Mouse (Mus musculus) heart, adult 8-10 months (tissue): Measurements from ENCODE around the gene St6galnac1. TPM values are rescaled to one million over a fixed set of nuclear protein-coding genes. Genes with fewer than 3 reads are reported as not detected.
"Not testable (repeated sequence)": the region's sequence is repeated elsewhere in the genome, so short reads cannot be mapped to it uniquely, and the experiment has no call there.

Source experiments
- DNase-seq: peaks from one replicate; pipeline ENCODE4 v3.0.0; 2022; ENCODE audit warnings: low spot score
- total RNA-seq, 4 experiments: library from RNA; stranded (reverse); gene quantifications; 2 replicates each; pipeline ENCODE4 v1.2.4; 2022

Gene St6galnac1
- total RNA-seq: not detected

- DNase-seq: no peak
These were observed at the start of gene St6galnac1 for GRCm38 (mm10) chr11:116775407-116775806. Gene St6galnac1 (minus strand): TSS chr11:116775507.

- not testable (repeated sequence) for DNase-seq
These were observed 48.6 kb upstream of the St6galnac1 start for GRCm38 (mm10) chr11:116823885-116824284.

- DNase-seq: no peak
These were observed 47.9 kb upstream of the St6galnac1 start for GRCm38 (mm10) chr11:116823255-116823654.

DNA sequence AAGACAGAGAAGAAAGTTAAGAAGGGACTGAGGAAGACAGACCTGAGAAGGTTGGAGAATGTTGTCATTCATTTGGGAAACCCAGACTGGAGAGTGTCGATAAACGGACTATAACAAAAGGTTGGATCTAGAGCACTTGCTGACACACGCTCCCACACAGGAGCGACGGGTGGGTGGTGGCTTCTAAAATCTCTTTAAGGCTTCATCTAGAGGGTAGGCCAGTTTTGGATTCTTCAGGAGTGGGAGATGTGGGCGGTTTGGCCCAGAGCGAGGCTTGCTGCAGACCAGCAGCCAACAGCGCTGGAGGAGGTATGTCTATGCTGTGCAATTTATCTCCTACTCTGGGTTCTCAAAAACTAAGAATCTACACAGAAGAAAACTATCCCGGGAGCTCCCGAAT, 47.3 kb upstream of the St6galnac1 start:
- no peak for DNase-seq

- no peak for DNase-seq
These were observed 46.9 kb upstream of the St6galnac1 start for GRCm38 (mm10) chr11:116822215-116822614.

GRCm38 (mm10) chr11:116821057-116821940, 46.0 kb upstream of the St6galnac1 start:
- DNase-seq: no peak

DNA sequence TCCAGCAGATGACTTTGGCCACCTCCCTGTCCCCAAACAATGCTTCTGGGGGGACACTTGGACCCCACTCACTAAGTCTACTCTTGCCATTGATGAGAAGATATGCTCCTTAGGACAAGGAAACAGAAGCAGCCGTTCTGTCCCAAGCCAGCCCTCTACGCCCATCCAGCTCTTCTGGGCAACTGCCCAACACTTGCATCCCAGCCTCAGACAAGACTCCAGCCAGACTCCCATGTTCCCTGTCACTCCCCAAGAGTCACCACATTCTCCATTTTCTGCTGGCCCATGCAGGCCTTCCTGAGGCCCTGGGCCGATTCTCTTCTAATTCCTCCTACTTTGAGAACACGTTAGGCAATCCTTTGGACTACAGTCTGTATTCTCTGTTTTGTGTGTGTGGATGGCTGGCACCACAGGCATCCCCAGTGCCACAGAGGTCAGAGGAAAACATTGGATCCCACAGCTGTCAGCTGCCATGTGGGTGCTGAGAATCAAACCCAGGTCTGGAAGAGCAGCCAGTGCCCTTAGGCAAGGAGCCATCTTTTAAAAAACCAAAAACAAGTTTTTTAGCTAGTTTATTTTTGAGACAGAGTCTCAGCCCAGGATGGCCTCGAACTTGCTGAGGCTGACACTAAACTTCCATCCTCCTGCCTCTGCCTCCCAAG, 44.8 kb upstream of the St6galnac1 start:
- no peak for DNase-seq

- no peak for DNase-seq
These were observed 43.4 kb upstream of the St6galnac1 start for GRCm38 (mm10) chr11:116818722-116819121.

GRCm38 (mm10) chr11:116817567-116817966, 42.3 kb upstream of the St6galnac1 start:
- no peak for DNase-seq

- DNase-seq: no peak
These were observed 41.5 kb upstream of the St6galnac1 start for GRCm38 (mm10) chr11:116816769-116817168.

DNA sequence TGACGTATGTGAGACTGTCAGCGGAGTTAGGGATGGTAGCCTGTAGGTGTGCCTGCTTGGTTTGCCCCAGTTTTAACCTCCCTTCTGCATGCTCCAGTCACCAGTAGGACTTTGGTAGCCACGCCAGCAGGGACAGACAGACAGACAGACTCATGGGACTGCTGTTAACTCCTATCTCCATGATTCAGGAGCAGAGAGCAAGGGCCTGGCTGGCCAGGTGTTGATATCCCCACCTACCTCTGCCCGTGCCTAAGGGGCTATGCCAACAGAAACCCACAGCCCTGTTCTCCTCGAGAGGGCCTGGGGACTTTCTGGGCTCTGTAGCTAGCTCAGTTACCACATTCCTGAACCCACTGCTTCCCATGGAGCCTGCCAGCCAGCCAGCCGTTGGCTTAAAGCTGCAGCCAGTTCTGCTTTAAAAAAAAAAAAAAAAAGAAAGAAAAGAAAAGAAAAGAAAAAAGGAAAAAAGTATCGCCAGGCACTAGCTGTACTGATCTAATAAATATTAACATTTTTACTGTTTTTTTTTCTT, 39.6 kb upstream of the St6galnac1 start:
- DNase-seq: no peak

DNA sequence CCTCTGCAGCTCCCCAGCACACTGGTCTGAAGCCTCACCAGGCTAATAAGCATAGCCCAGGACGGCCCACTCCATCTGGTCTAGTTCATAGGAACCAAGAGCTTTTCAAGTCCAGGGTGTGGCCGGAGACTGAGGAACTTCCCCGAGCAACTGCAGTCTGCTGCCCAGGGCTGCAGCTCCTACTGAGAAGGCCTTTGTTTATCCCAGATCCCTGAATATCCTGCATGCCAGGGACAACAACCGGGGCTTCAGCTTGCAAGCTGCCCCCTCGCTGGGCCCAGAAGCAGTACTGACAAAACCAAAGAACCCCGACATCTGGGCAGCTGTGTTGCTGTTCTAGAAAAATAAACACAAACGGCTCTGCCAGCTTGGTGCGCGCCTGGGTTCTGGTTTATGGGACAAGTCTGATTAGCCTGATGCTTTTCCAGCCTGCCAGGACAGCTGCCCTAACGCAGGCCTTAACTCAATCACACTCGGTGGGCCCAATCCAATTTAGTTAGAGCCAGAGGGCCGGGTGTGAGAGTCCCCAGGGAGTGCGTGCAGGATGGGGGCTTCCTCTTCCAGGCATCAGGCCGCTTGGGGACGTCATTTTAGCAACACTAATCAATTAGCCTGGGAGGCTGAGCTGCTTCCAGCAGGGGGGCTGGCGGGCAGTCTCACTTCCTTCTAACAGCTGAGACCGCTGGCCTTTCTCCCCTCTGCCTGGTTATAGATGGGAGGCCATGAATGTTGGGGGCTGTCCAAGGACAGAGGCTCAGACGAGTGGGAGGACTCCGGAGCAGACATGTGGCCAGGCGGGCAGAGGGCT, 39.0 kb upstream of the St6galnac1 start:
- peak; percentile 77 for DNase-seq

DNA sequence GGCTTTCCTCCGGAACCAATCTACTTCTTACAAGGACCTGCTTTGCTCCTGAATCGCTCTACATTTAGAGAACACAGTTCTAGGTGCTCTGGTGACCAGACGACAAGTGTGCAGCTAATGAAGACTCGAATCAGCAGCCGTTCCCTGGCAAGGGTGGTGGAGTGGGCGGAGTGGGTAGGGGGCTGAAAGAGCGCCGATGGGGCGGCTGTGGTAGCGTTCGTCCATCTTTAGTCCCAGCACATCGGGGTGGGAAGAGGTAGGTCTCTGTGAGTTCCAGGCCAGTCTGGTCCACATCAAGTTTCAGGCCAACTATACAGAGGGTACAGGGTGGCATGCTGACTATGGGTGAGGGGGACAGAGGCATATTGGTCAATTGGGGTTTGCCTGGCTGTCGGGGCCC, 38.3 kb upstream of the St6galnac1 start:
- no peak for DNase-seq

- DNase-seq: no peak
These were observed 37.7 kb upstream of the St6galnac1 start for GRCm38 (mm10) chr11:116812793-116813529.

DNA sequence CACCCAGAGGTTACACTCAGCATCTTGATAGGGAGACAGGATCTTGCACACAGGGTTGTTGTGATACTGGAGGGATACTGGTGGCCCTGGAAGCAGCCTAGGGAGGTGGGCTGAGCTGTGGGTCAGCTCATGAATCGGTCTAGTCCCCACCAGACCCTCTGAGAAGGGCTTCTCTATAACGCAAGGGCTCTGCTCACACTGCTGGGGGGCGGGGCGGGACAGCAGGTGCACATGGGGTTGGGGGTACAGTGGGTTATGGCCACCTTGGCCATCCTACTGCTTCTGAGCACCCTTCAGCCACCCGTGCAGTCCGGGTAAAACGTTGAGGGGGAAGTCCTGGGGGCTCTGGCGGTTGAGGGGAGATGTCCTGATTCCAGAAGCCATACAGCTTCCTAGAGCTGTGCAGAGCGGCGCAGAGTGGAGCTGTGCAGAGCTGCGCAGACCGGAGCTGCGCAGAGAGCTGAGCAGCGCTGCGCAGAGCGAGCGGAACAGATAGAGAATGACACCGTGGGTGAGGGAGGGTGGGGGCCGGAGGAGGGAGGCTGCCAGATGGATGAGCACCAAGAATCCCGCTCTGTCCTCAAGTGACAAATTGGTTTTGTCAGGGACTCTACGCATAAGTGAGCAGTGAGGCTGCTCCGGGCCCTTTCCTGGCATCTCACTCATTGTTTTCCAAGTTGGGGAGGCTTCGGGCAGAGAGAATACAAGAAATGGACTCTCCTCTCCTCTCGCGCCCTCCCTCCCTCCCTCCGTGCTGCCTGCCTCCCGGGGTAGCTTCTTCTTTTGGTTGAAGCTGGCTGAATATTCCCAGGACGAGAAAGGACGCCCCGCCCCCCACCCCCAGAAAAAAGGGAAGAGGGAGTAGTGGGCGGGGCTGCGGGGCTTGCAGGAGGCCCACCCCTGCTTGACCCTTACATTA, 35.9 kb upstream of the St6galnac1 start:
- no peak for DNase-seq

DNA sequence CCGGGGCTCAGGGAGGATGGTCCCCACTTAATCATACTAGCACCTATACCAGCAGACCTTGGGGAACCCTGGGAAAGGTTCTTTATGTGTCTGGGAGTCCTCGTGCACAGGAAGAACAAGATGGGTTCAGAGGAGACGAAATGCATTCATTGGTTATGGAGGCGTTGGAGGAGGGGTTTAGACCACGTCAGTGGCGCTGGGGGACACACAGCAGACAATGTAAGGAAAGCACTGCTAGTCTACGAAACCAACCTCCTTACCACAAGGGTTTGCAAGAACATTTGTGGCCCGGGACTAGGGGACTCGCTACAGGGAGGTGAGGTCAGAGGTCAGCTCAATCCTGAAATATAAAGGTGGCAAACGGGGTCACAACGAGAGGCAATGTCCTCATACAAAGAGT, 35.2 kb upstream of the St6galnac1 start:
- no peak for DNase-seq

DNA sequence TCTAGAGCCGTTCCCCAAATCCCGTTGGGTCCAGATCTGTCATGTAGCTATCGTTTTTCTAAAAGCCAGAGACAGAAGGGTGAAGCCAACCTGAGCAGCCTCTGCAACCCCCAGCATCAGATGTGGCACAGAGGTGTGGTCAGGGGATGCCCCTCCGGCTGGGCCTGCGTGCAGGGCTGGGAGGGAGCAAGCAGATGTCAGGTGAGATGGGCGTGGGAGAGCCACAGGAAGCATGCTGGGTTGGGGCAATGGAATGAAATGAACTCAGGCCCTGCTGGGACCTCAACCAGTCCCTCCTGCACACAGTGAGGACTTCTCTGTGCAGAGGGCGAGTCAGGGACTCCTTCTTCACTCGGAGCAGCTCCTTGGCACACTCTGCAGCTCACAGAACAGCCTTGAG, 34.2 kb upstream of the St6galnac1 start:
- no peak for DNase-seq

- DNase-seq: no peak
These were observed 33.6 kb upstream of the St6galnac1 start for GRCm38 (mm10) chr11:116808811-116809395.

GRCm38 (mm10) chr11:116807938-116808606, 32.8 kb upstream of the St6galnac1 start:
- peak; percentile 89 for DNase-seq
